Mouse (Mus musculus) WW6 (cell line): ENCODE data around the gene Tspyl1.
A peak's percentile ranks its signal among the peaks of the same experiment; 100 is the strongest.

ENCODE experiments used
- DNase-seq: peaks from one replicate; pipeline ENCODE4 v3.0.0-alpha.2; 2013; ENCODE audit warnings: low read depth, low spot score

Tspyl1 gene

DNA sequence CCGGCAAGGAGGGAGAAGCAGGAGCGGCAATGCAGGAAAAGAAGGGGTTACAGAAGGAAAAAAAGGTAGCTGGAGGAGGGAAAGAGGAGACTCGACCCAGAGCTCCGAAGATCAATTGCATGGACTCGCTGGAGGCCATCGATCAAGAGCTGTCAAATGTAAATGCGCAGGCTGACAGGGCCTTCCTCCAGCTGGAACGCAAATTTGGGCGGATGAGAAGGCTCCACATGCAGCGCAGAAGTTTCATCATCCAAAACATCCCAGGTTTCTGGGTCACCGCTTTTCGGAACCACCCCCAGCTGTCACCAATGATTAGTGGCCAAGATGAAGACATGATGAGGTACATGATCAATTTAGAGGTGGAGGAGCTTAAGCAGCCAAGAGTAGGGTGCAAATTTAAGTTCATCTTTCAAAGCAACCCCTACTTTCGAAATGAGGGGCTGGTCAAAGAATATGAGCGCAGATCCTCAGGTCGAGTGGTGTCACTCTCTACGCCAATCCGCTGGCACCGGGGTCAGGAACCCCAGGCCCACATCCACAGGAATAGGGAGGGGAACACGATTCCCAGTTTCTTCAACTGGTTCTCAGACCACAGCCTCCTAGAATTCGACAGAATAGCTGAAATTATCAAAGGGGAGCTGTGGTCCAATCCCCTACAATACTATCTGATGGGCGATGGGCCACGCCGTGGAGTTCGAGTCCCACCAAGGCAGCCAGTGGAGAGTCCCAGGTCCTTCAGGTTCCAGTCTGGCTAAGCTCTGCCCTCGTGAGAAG lies 16.2 kb downstream of the Tspyl1 start:
- DNase-seq = no peak

DNA sequence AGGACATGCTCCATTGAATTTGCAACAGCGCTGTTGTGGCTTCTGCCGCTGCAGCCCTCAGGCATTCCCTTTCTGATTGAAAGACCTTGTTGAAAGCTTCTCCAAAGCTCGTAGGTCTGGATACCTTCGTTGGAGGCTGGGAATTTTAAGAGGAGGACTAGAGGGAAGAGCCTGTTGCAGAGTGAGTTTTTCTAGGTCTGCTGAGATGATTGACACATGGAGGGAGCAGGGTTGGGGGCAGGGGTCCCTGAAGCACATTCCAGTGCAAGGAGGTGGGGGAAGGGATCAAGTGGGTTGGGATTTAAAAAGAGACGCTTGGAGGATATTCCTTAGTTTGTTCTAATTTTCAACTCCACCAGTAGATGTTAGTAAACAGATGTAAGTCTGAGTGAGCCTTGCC lies 18.4 kb downstream of the Tspyl1 start:
- no peak for DNase-seq

DNA sequence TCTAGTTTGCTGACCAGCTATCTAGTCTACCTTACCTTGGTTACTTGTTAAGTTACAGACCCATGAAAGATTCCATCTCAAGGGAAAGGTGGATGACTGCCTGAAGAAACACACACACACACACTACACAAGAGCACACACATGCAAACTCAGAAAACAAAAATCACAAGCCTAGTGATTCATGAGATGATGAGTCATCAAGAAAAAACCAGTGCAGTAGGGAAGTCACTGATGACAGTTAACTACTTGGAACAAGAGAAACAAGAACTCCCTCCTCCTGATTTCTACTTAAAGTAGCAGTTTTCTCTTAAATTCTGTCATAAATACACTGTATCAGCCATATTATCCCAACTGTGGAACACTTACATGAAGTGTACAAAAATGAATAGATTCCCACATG lies 25.1 kb downstream of the Tspyl1 start:
- DNase-seq = no peak

- no peak for DNase-seq
These were observed 28.1 kb downstream of the Tspyl1 start for GRCm38 (mm10) chr10:34309915-34310685.

DNA sequence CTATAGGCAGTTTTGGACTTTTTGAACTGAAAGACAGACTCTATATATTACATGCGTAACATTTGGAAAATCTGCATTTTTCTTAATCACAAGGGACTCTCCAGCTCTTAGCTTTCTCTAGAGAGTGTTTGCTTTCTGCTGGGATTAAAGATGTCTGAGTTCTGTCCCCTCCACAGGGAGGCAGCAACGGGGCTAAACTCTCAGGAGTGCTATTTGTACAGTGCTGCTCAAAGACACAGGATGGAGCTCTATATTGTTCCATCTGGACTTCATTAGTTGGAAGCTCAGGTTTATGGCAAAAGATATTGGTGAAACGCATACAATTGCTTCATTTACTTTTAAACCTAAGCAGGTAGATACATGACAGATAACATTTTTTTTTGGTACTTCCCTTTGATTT lies 30.5 kb downstream of the Tspyl1 start:
- no peak for DNase-seq

GRCm38 (mm10) chr10:34316571-34317216 lies 34.7 kb downstream of the Tspyl1 start:
- no peak for DNase-seq

GRCm38 (mm10) chr10:34317217-34317606 lies 35.2 kb downstream of the Tspyl1 start:
- no peak for DNase-seq

DNA sequence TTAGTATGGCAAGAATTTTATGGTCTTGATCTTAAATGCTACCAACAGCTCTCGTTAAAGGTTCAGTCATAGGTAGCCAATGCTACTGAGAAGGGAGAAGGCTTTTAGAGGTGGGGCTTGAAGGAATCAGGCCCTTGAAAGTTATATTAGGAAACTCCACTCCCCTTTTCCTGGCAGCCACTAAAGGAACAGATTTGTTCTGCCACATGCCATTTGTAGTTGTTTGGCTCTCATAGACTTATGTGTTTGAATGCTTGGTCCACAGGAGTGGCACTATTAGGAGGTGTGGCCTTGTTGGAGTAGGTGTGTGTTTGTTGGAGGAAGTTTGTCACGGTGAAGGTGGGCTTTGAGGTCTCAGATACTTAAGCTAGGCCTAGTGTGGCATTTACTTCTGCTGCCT lies 38.8 kb downstream of the Tspyl1 start:
- no peak for DNase-seq

GRCm38 (mm10) chr10:34326701-34327100 lies 44.7 kb downstream of the Tspyl1 start:
- no peak for DNase-seq

DNA sequence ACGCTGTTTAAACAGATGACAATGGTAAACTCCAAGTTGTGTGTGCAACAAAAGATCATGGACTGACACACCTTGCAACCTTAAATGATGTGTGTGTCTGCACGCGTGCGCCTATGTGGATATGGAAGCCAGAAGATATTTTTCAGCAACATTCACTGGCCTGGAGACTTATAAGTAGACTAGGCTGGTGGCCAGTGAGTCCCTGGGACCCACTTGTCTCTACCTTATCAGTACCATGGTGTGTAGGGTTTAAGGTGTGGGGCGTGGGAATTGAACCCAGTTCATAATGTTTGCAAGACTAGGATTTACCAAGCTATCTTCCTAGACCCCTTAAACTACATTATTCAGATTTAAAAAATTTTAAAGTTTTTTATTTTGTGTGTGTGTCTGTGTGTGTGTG lies 45.2 kb downstream of the Tspyl1 start:
- no peak for DNase-seq

DNA sequence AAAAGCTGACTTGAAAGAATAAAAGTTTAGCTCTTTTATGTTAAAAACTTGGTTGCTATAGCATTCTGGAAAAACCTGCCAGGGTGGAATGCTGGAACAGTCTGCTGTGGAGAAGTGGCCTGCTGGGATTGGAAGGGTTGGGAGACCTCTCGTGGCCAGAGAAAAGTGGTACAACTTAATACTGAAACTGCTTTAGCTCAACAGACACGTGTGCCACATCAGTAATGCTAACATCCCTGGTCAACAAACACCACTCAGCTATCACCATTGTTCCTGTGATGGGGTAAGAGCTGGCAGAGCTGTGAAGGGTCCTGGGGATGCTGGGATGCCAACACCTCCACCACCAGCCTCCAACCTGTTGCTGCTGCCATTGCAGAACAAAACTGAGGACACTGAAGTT lies 46.3 kb downstream of the Tspyl1 start:
- peak; percentile 13 for DNase-seq
